15 mouse cellular contexts compared by ENCODE assay signal in the genomic region with DNA sequence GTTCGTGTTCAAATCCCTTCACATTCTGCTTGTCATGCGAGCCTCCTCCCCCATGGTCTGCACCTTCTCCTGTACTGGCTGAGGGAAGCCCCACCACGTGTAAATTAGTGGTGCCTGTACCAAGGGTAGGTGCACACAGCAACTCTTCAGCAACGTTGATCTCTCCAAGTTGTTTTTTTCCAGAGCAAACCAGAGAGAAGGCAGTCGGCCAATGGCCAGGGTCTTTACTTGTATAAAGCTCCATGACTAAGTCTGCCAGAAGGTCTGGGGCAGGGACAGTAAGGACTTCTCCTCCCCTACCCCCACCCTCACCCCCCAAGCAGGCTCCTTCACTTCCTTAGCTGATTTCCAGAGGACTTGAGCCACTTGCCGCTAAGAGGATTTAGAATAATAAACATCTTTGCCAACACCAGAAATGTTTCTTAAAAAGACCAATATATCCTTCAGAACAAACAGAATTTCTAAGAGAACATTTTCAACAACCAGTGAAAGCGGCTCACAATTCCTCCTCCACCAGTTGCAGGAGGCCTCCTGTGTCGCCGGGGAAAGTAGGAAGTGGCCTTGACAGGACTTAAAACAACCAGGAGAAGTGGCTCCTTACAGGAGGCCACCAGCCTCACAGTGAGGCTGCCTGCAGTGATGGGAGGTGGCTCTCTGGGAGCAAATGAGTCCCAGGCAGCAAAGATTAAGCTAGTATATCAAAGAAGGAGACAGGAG.
DNase-seq lines count a peak whose midpoint lies in the region; ATAC-seq and TF ChIP-seq lines count a peak whose summit lies in the region.
"Had no signal": no experiment of that assay in that cellular context is flagged by ENCODE, and none has a peak within 500 bp of the region (broad histone marks: within the 10 kb centered on the region; RNA-seq: fewer than 3 reads in every experiment).

No protein-coding gene starts in this region.

- WGBS in heart, embryonic 16.5 days, result 38% methylated on average over 9 of the region's 9 CpGs
- WGBS in lung, adult 2 months, result 29% methylated on average over 9 of the region's 9 CpGs
- WGBS in embryonic facial prominence, embryonic 15.5 days, result 55% methylated on average over 9 of the region's 9 CpGs
- WGBS in small intestine, adult 2 months, result 67% methylated on average over 9 of the region's 9 CpGs
- WGBS in midbrain, embryonic 11.5 days, result 58% methylated on average over 9 of the region's 9 CpGs

- DNase-seq in heart, adult 8-10 months (ENCODE audit: low spot score), result no peak
- peak; percentile 18 for DNase-seq in lung, adult 2 months
- no peak for DNase-seq in lung, postnatal 14 days
- DNase-seq in MN1 (ENCODE audit: low spot score), result no peak
- DNase-seq in midbrain, embryonic 11.5 days (ENCODE audit: low spot score, missing footprints), result no peak
- DNase-seq: adrenal gland, adult 8-10 months; cerebellum, postnatal 25 days; right cerebral cortex, postnatal 14 days had no signal

- no peak for ATAC-seq in heart, embryonic 16.5 days (replicated peaks; ENCODE audit: extremely low read depth, insufficient read depth, low FRiP score)
- ATAC-seq in embryonic facial prominence, embryonic 15.5 days (ENCODE audit: insufficient number of reproducible peaks, low FRiP score, low TSS enrichment, low read depth), result no peak
- no peak for ATAC-seq in midbrain, embryonic 11.5 days (ENCODE audit: low FRiP score)
- ATAC-seq: Patski had no signal

- H3K9ac ChIP-seq in heart, embryonic 16.5 days (ENCODE audit: low read length), result peak overlapping the region; percentile 35; the same call in 1 of the 2 replicates
- H3K9ac ChIP-seq in embryonic facial prominence, embryonic 15.5 days, result no peak overlapping the region
- H3K9ac ChIP-seq in midbrain, embryonic 11.5 days (ENCODE audit: low read length), result no peak overlapping the region
- H3K9ac ChIP-seq: hindbrain, embryonic 15.5 days; limb, embryonic 12.5 days had no signal

- no peak overlapping the region for H3K4me3 ChIP-seq in heart, embryonic 16.5 days (ENCODE audit: low read length)
- H3K4me3 ChIP-seq in lung, adult 2 months (replicated peaks; ENCODE audit: extremely low read depth, low read depth, low read length), result no peak overlapping the region
- H3K4me3 ChIP-seq in embryonic facial prominence, embryonic 15.5 days (replicated peaks), result no peak overlapping the region
- no peak overlapping the region for H3K4me3 ChIP-seq in small intestine, adult 2 months (ENCODE audit: low read depth, low read length)
- no peak overlapping the region for H3K4me3 ChIP-seq in midbrain, embryonic 11.5 days (ENCODE audit: low read depth, low read length)
- H3K4me3 ChIP-seq: hindbrain, embryonic 15.5 days; limb, embryonic 12.5 days had no signal

- H3K4me2 ChIP-seq in heart, embryonic 16.5 days (ENCODE audit: low read depth, low read length), result no peak overlapping the region
- H3K4me2 ChIP-seq in embryonic facial prominence, embryonic 15.5 days (replicated peaks), result no peak overlapping the region
- no peak overlapping the region for H3K4me2 ChIP-seq in midbrain, embryonic 11.5 days
- H3K4me2 ChIP-seq: hindbrain, embryonic 15.5 days; limb, embryonic 12.5 days had no signal

- peaks cover 59% of the 10 kb centered on the region for H3K4me1 ChIP-seq in heart, embryonic 16.5 days (ENCODE audit: control insufficient read depth, insufficient read depth, low read length)
- peaks cover 40% of the 10 kb centered on the region for H3K4me1 ChIP-seq in lung, adult 2 months (ENCODE audit: control insufficient read depth, insufficient read depth, low read length)
- H3K4me1 ChIP-seq in embryonic facial prominence, embryonic 15.5 days, result peaks cover 41% of the 10 kb centered on the region
- peaks cover 5% of the 10 kb centered on the region for H3K4me1 ChIP-seq in small intestine, adult 2 months (ENCODE audit: control insufficient read depth, insufficient read depth, insufficient read length, low read length)
- H3K4me1 ChIP-seq in midbrain, embryonic 11.5 days (ENCODE audit: control insufficient read depth, insufficient read depth, low read length), result 0 out of 2 replicates have a peak, but pooled peaks cover 2% of the 10 kb centered on the region

- H3K9me3 ChIP-seq in heart, embryonic 16.5 days (replicated peaks; ENCODE audit: control insufficient read depth, low read length), result no peaks in the 10 kb centered on the region
- no peaks in the 10 kb centered on the region for H3K9me3 ChIP-seq in embryonic facial prominence, embryonic 15.5 days (replicated peaks)
- H3K9me3 ChIP-seq in midbrain, embryonic 11.5 days (ENCODE audit: control insufficient read depth, low read length), result no peaks in the 10 kb centered on the region
- H3K9me3 ChIP-seq: hindbrain, embryonic 15.5 days; limb, embryonic 12.5 days had no signal

- H3K27me3 ChIP-seq in heart, embryonic 16.5 days (ENCODE audit: control insufficient read depth, insufficient read depth, low read length), result no peaks in the 10 kb centered on the region
- no peaks in the 10 kb centered on the region for H3K27me3 ChIP-seq in embryonic facial prominence, embryonic 15.5 days
- no peaks in the 10 kb centered on the region for H3K27me3 ChIP-seq in small intestine, adult 2 months (ENCODE audit: control insufficient read depth, insufficient read depth, low read length)
- H3K27me3 ChIP-seq in midbrain, embryonic 11.5 days (ENCODE audit: control insufficient read depth, insufficient read depth, low read length), result no peaks in the 10 kb centered on the region
- H3K27me3 ChIP-seq: hindbrain, embryonic 15.5 days; limb, embryonic 12.5 days; Patski had no signal

- H3K36me3 ChIP-seq in heart, embryonic 16.5 days (ENCODE audit: control insufficient read depth, insufficient read depth), result no peaks in the 10 kb centered on the region
- H3K36me3 ChIP-seq in embryonic facial prominence, embryonic 15.5 days, result no peaks in the 10 kb centered on the region
- H3K36me3 ChIP-seq in small intestine, adult 2 months (ENCODE audit: control insufficient read depth, insufficient read depth, low read length), result peaks cover 76% of the 10 kb centered on the region
- no peaks in the 10 kb centered on the region for H3K36me3 ChIP-seq in midbrain, embryonic 11.5 days (ENCODE audit: control insufficient read depth, insufficient read depth, low read length)
- H3K36me3 ChIP-seq: hindbrain, embryonic 15.5 days; limb, embryonic 12.5 days had no signal

- TF ChIP-seq POLR2A in lung, adult 2 months (IDR thresholded peaks at IDR 0.05; ENCODE audit: borderline replicate concordance, extremely low read depth, low read depth, low read length), result no peak
- no peak for TF ChIP-seq POLR2A in small intestine, adult 2 months (IDR thresholded peaks at IDR 0.05; ENCODE audit: low read depth, low read length)

- peak overlapping the region; percentile 93 for H3K27ac ChIP-seq in heart, embryonic 16.5 days (ENCODE audit: low read length)
- peak overlapping the region; percentile 63 for H3K27ac ChIP-seq in embryonic facial prominence, embryonic 15.5 days (replicated peaks)
- peak overlapping the region; percentile 60 for H3K27ac ChIP-seq in small intestine, adult 2 months (ENCODE audit: insufficient read depth, low read depth, low read length)
- no peak overlapping the region for H3K27ac ChIP-seq in midbrain, embryonic 11.5 days (ENCODE audit: low read depth, low read length)
- H3K27ac ChIP-seq: hindbrain, embryonic 15.5 days; macrophage had no signal

- no peak for TF ChIP-seq CTCF in lung, adult 2 months (IDR thresholded peaks at IDR 0.05; ENCODE audit: insufficient read depth, low read length)
- TF ChIP-seq CTCF in small intestine, adult 2 months (IDR thresholded peaks at IDR 0.05; ENCODE audit: extremely low read depth, insufficient read length, insufficient replicate concordance, low read depth, low read length), result no peak
